Mouse (Mus musculus) T-helper 17 cell (primary cell): ENCODE measurements around the gene Scin.

Source experiments
- in situ Hi-C, 2 experiments: fragments of 300-600 bp; cut with MboI, MseI; formaldehyde crosslinking; loops; 1 replicate in 1 of 2; 2 replicates in 1 of 2; pipeline ENCODE4 v1.15.1; 2025; ENCODE audit warnings: high pct_unique_total_duplicates in 2 of 2

Gene Scin

GRCm38 (mm10) chr12:40109227-40109626, 24.8 kb downstream of the Scin start:
- in situ Hi-C loops, result no loop called here

GRCm38 (mm10) chr12:40108143-40108542, 25.9 kb downstream of the Scin start:
- in situ Hi-C loops, result no loop called here

- in situ Hi-C loops, result no loop called here
Measured at GRCm38 (mm10) chr12:40106874-40107273, 27.2 kb downstream of the Scin start.

- in situ Hi-C loops, result no loop called here
Measured at GRCm38 (mm10) chr12:40104750-40105149, 29.3 kb downstream of the Scin start.

GRCm38 (mm10) chr12:40102359-40102758, 31.7 kb downstream of the Scin start:
- in situ Hi-C loops, result no loop called here

- in situ Hi-C loops, result no loop called here
Measured at GRCm38 (mm10) chr12:40099407-40099806, 34.6 kb downstream of the Scin start.

GRCm38 (mm10) chr12:40097449-40097848, 36.6 kb downstream of the Scin start:
- in situ Hi-C loops, result no loop called here

- in situ Hi-C loops, result no loop called here
Measured at GRCm38 (mm10) chr12:40097023-40097422, 37.0 kb downstream of the Scin start.

GRCm38 (mm10) chr12:40096453-40096852, 37.6 kb downstream of the Scin start:
- in situ Hi-C loops, result no loop called here

GRCm38 (mm10) chr12:40090017-40090416, 44.0 kb downstream of the Scin start:
- in situ Hi-C loops, result loop anchor here in 1 of 2 experiments (5.0 kb wide), 1 partner anchor 57 kb away; no protein-coding TSS in a partner anchor

GRCm38 (mm10) chr12:40085731-40086322, 48.2 kb downstream of the Scin start:
- in situ Hi-C loops, result no loop called here

GRCm38 (mm10) chr12:40082453-40083238, 51.4 kb downstream of the Scin start:
- in situ Hi-C loops, result loop anchor here (5.0 kb wide), 1 partner anchor 85 kb away; no protein-coding TSS in a partner anchor

GRCm38 (mm10) chr12:40082048-40082447, 52.0 kb downstream of the Scin start:
- in situ Hi-C loops, result loop anchor here (5.0 kb wide), 1 partner anchor 85 kb away; no protein-coding TSS in a partner anchor

GRCm38 (mm10) chr12:40073660-40074059, 60.4 kb downstream of the Scin start:
- in situ Hi-C loops, result no loop called here

GRCm38 (mm10) chr12:40047024-40047423, 87.0 kb downstream of the Scin start:
- in situ Hi-C loops, result loop anchor here (25.0 kb wide), 3 partner anchors 390 to 1910 kb away; partner anchors contain the start of genes Dock4 (in 1 of the 2) and Zfp277 (in 1 of the 2)

GRCm38 (mm10) chr12:40043816-40044585, 90.0 kb downstream of the Scin start:
- in situ Hi-C loops, result loop anchor here (5.0 to 25.0 kb wide), 6 partner anchors 377 to 1907 kb away; partner anchors contain the start of genes Dock4 (in 1 of the 2) and Zfp277 (in 1 of the 2)

- in situ Hi-C loops, result loop anchor here (5.0 to 25.0 kb wide), 6 partner anchors 373 to 1903 kb away; partner anchors contain the start of genes Dock4 (in 1 of the 2) and Zfp277 (in 1 of the 2)
Measured at GRCm38 (mm10) chr12:40040067-40040466, 94.0 kb downstream of the Scin start.

- in situ Hi-C loops, result loop anchor here (25.0 kb wide), 3 partner anchors 399 to 1901 kb away; partner anchors contain the start of genes Dock4 (in 1 of the 2) and Zfp277 (in 1 of the 2)
Measured at GRCm38 (mm10) chr12:40037876-40038463, 96.1 kb downstream of the Scin start, which contains the start of gene Arl4a. Gene Arl4a, minus strand, starts transcription at chr12:40038025.

- in situ Hi-C loops, result loop anchor here (25.0 kb wide), 3 partner anchors 400 to 1900 kb away; partner anchors contain the start of genes Dock4 (in 1 of the 2) and Zfp277 (in 1 of the 2)
Measured at GRCm38 (mm10) chr12:40037226-40037813, 96.7 kb downstream of the Scin start.

GRCm38 (mm10) chr12:40036666-40037065, 97.4 kb downstream of the Scin start:
- in situ Hi-C loops, result loop anchor here (25.0 kb wide), 3 partner anchors 401 to 1901 kb away; partner anchors contain the start of genes Dock4 (in 1 of the 2) and Zfp277 (in 1 of the 2)
